Mouse (Mus musculus): Measurements from ENCODE around the gene Fut8. TPM values are rescaled to one million over a fixed set of nuclear protein-coding genes. Genes with fewer than 3 reads are reported as not detected.

The Fut8 gene
- polyA plus RNA-seq, 1 experiment from 2014 or later = 34.7 TPM

DNA sequence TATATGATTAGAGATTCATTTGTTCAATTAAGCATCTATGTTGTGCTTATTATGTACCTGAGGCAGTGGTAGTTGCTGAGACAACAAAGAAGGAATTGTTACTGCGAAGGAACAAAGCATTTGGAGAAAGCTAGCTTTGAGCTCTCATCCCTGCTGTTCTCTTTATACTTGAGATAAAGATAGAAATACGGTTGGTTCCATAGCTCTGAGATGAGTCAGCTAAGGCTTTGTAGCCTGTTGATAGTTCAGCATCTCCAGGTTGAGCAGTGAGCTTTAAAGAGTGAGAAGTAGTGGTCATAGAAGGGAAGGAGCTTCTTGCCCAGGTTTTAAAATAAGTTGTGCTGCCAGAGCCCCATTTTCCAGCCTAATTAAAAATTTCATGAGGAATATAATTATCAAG lies 198.8 kb downstream of the Fut8 start:
- no peak overlapping the region for H3K4me3 ChIP-seq (ENCODE audit: low read depth, low read length)
- WGBS = 67% methylated on average over 2 of the region's 2 CpGs
- H3K36me3 ChIP-seq (ENCODE audit: control insufficient read depth, insufficient read depth, low read length) = no peaks in the 10 kb centered on the region
- no peaks in the 10 kb centered on the region for H3K9me3 ChIP-seq (ENCODE audit: control insufficient read depth, low read length)
- peaks cover 2% of the 10 kb centered on the region; the same call in 1 of the 2 replicates for H3K27me3 ChIP-seq (ENCODE audit: control insufficient read depth, insufficient read depth, low read length)
- no peak overlapping the region for H3K27ac ChIP-seq (ENCODE audit: low read depth, low read length)
- no peak for DNase-seq (ENCODE audit: low spot score, missing footprints)
- H3K4me1 ChIP-seq (ENCODE audit: control insufficient read depth, insufficient read depth, low read length) = no peaks in the 10 kb centered on the region
- H3K9ac ChIP-seq (ENCODE audit: low read length) = no peak overlapping the region
- H3K4me2 ChIP-seq = no peak overlapping the region
- no peak for ATAC-seq (ENCODE audit: low FRiP score)

DNA sequence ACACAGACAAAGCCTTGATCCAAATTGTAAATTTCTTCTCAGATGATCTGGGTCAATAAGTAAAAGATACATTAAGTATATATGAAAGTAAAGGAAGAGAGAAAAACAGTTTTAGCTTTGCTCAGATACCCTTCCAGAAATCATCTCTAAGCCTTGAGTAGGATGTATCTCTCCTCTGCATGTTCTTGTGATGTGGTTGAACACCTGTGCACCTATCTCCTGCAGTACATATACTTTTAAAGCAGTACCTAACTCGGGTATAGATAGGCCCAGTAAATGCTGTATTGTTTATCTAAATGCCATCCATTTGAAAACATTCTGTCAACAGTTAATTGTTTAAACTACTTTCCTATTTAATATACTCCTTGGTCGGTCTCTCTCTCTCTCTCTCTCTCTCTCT lies 212.9 kb downstream of the Fut8 start:
- H3K27me3 ChIP-seq (ENCODE audit: control insufficient read depth, insufficient read depth, low read length) = no peaks in the 10 kb centered on the region
- ATAC-seq (ENCODE audit: low FRiP score) (no peak), DNase-seq (ENCODE audit: low spot score, missing footprints) (no peak)
- H3K4me3 ChIP-seq (ENCODE audit: low read depth, low read length) = no peak overlapping the region
- H3K9ac ChIP-seq (ENCODE audit: low read length) = no peak overlapping the region
- no peaks in the 10 kb centered on the region for H3K9me3 ChIP-seq (ENCODE audit: control insufficient read depth, low read length)
- no peak overlapping the region for H3K4me2 ChIP-seq
- H3K27ac ChIP-seq (ENCODE audit: low read depth, low read length) = no peak overlapping the region
- no peaks in the 10 kb centered on the region for H3K36me3 ChIP-seq (ENCODE audit: control insufficient read depth, insufficient read depth, low read length)
- H3K4me1 ChIP-seq (ENCODE audit: control insufficient read depth, insufficient read depth, low read length) = no peaks in the 10 kb centered on the region
- 94% methylated on average over 2 of the region's 2 CpGs for WGBS

DNA sequence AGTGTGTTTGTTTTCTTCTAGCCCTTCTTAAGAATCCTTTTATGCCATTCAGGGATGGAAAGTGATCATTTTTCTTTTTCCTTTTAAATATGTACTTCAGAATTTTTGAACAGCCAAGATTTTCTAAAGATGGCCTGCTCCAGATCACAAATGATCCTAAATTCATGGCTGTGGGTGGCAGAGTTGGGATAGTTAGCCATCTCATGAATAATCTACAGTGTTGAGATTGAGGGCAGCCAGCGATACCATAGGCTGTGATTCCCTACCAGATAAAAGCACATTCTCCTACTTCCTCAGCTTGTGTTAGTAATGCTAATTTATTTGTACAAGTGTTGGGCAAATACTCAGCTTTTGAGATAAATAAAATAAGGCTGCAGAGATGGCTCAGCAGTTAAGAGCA lies 228.3 kb downstream of the Fut8 start:
- Histone ChIP-seq H3K9me3 (ENCODE audit: control insufficient read depth, low read length) (no peaks in the 10 kb centered on the region), H3K27ac (ENCODE audit: low read depth, low read length) (no peak overlapping the region), H3K36me3 (ENCODE audit: control insufficient read depth, insufficient read depth, low read length) (no peaks in the 10 kb centered on the region), H3K4me1 (ENCODE audit: control insufficient read depth, insufficient read depth, low read length) (no peaks in the 10 kb centered on the region), H3K27me3 (ENCODE audit: control insufficient read depth, insufficient read depth, low read length) (no peaks in the 10 kb centered on the region), H3K4me2 (no peak overlapping the region), H3K4me3 (ENCODE audit: low read depth, low read length) (no peak overlapping the region), H3K9ac (ENCODE audit: low read length) (no peak overlapping the region)
- 83% methylated on average over 1 of the region's 1 CpGs for WGBS
- no peak for DNase-seq (ENCODE audit: low spot score, missing footprints)
- no peak for ATAC-seq (ENCODE audit: low FRiP score)

DNA sequence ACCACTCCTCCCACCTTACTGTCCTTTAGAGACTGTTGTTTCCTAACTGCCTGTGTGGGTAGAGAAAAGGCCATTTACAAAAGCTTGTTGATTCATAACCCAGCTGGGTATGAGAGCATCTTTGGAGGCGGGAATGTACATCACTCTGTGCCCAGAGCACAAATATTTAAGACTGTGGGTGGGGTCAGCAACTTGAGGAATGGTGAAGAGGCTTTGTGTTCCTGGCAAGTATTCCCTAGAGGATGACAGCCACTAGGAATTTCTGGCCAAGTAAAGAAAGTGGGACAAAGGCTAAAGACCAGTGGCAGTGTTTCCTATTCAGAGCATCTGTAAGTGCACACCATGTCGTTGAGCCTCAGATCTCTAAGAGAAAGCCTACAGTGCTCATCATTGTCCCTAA lies 242.0 kb downstream of the Fut8 start:
- ATAC-seq (ENCODE audit: low FRiP score) (no peak), DNase-seq (ENCODE audit: low spot score, missing footprints) (no peak)
- 82% methylated on average over 2 of the region's 2 CpGs for WGBS
- H3K9me3 ChIP-seq (ENCODE audit: control insufficient read depth, low read length) = no peaks in the 10 kb centered on the region
- H3K27ac ChIP-seq (ENCODE audit: low read depth, low read length) = no peak overlapping the region
- H3K36me3 ChIP-seq (ENCODE audit: control insufficient read depth, insufficient read depth, low read length) = no peaks in the 10 kb centered on the region
- no peak overlapping the region for H3K4me3 ChIP-seq (ENCODE audit: low read depth, low read length)
- H3K4me2 ChIP-seq = no peak overlapping the region
- H3K4me1 ChIP-seq (ENCODE audit: control insufficient read depth, insufficient read depth, low read length) = no peaks in the 10 kb centered on the region
- H3K9ac ChIP-seq (ENCODE audit: low read length) = no peak overlapping the region
- H3K27me3 ChIP-seq (ENCODE audit: control insufficient read depth, insufficient read depth, low read length) = no peaks in the 10 kb centered on the region

DNA sequence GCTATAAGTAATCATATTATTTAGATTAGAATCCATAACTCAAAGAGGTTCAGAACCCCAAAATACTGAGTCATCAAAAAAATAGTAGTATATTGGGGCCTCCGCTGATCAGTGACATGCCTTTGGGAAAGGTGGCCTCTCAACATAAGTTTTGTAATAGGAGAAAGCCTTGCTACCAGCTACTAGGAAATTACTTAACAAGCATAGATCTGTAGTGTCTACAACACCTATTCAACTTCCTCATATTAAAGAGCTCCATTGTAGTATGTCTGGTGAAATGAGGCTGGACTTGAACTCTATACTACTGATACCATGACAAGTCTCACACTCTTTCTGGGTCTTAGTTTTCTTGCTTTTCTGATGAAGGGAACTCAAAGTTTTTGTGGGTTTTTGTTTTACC lies 243.2 kb downstream of the Fut8 start:
- DNase-seq (ENCODE audit: low spot score, missing footprints) (no peak), ATAC-seq (ENCODE audit: low FRiP score) (no peak)
- Histone ChIP-seq H3K27me3 (ENCODE audit: control insufficient read depth, insufficient read depth, low read length) (no peaks in the 10 kb centered on the region), H3K27ac (ENCODE audit: low read depth, low read length) (no peak overlapping the region), H3K9me3 (ENCODE audit: control insufficient read depth, low read length) (no peaks in the 10 kb centered on the region), H3K4me3 (ENCODE audit: low read depth, low read length) (no peak overlapping the region), H3K4me2 (no peak overlapping the region), H3K36me3 (ENCODE audit: control insufficient read depth, insufficient read depth, low read length) (no peaks in the 10 kb centered on the region), H3K4me1 (ENCODE audit: control insufficient read depth, insufficient read depth, low read length) (no peaks in the 10 kb centered on the region), H3K9ac (ENCODE audit: low read length) (no peak overlapping the region)
- WGBS = 93% methylated on average over 1 of the region's 1 CpGs

DNA sequence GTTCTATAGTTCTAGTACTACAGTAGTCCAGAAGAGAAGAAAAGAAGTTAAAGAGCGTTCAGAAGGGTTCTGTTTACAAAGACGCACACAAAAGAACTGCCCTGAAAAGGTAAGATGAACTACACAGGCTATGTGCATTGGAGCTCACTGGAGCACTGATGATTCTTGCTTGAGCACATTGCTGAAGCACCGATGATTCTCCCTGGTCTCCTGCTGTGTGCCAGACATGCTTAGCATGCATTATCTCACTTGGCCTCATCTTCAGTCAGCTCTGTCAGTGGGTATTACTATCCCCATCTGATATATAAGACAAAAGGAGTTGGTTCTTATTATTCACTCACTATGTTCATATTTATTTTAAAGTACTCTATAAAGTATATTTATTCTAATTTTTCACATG lies 243.9 kb downstream of the Fut8 start:
- no peak for ATAC-seq (ENCODE audit: low FRiP score)
- H3K9me3 ChIP-seq (ENCODE audit: control insufficient read depth, low read length) = no peaks in the 10 kb centered on the region
- H3K36me3 ChIP-seq (ENCODE audit: control insufficient read depth, insufficient read depth, low read length) = no peaks in the 10 kb centered on the region
- no peak overlapping the region for H3K4me2 ChIP-seq
- no peak for DNase-seq (ENCODE audit: low spot score, missing footprints)
- H3K4me1 ChIP-seq (ENCODE audit: control insufficient read depth, insufficient read depth, low read length) = no peaks in the 10 kb centered on the region
- no peak overlapping the region for H3K4me3 ChIP-seq (ENCODE audit: low read depth, low read length)
- no peak overlapping the region for H3K9ac ChIP-seq (ENCODE audit: low read length)
- no peaks in the 10 kb centered on the region for H3K27me3 ChIP-seq (ENCODE audit: control insufficient read depth, insufficient read depth, low read length)
- no peak overlapping the region for H3K27ac ChIP-seq (ENCODE audit: low read depth, low read length)
- 46% methylated on average over 3 of the region's 3 CpGs for WGBS

DNA sequence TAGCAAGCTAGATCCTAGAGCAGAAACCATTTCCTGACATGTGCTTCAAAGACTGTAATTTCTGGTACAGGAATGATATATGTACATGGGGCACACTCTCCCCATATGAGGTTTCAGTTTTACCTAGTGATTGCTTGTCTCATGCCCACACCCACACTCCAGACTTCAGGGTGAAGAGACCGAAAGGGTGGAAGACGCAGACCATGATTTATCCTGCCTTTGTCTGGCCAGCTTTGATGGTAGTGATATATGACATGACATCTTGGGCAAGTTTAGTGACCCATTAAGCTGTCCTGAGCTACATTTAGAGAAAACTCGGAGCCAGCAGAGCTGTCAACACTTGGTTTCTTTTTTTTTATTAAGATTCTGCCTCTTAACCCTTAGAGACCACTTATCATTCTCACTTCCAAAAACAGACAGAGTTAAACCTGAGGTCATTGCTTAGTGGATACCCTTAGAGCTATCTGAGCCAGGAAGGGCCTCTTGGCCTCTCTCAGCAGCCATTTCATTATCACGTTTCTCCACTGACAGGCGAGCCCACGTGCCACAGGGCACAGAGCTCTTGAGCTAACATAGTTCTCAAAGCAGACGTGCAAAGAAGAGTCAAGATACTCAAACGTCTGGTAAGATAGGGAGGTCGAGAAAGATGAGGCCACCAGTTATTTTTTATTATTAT lies 245.4 kb downstream of the Fut8 start:
- no peaks in the 10 kb centered on the region for H3K36me3 ChIP-seq (ENCODE audit: control insufficient read depth, insufficient read depth, low read length)
- no peak overlapping the region for H3K9ac ChIP-seq (ENCODE audit: low read length)
- no peaks in the 10 kb centered on the region for H3K4me1 ChIP-seq (ENCODE audit: control insufficient read depth, insufficient read depth, low read length)
- H3K27me3 ChIP-seq (ENCODE audit: control insufficient read depth, insufficient read depth, low read length) = no peaks in the 10 kb centered on the region
- H3K4me3 ChIP-seq (ENCODE audit: low read depth, low read length) = no peak overlapping the region
- H3K27ac ChIP-seq (ENCODE audit: low read depth, low read length) = no peak overlapping the region
- DNase-seq (ENCODE audit: low spot score, missing footprints) (no peak), ATAC-seq (ENCODE audit: low FRiP score) (no peak)
- H3K4me2 ChIP-seq = no peak overlapping the region
- WGBS = 81% methylated on average over 9 of the region's 9 CpGs
- no peaks in the 10 kb centered on the region for H3K9me3 ChIP-seq (ENCODE audit: control insufficient read depth, low read length)

DNA sequence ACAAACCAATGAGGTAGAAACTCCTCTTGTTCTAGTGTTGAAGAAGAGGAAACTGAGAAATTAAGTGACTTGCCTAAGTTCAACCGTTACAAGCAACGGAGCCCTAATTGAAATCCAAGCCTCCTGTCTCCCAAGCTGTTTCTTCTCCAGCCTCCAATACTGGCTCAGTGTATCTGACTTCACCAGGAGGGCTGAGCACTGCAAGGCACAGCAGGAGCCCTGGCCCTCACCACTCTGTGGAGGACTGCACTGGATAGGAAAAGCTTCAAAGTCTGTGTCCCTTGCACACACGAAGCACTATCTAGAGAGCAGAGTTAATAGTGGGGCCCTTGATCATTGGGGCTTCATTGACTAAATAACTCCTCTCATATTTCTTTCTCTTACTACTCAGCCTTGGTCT lies 246.8 kb downstream of the Fut8 start:
- no peak for DNase-seq (ENCODE audit: low spot score, missing footprints)
- H3K9ac ChIP-seq (ENCODE audit: low read length) = no peak overlapping the region
- H3K9me3 ChIP-seq (ENCODE audit: control insufficient read depth, low read length) = no peaks in the 10 kb centered on the region
- no peaks in the 10 kb centered on the region for H3K36me3 ChIP-seq (ENCODE audit: control insufficient read depth, insufficient read depth, low read length)
- H3K4me2 ChIP-seq = no peak overlapping the region
- H3K27ac ChIP-seq (ENCODE audit: low read depth, low read length) = no peak overlapping the region
- no peaks in the 10 kb centered on the region for H3K4me1 ChIP-seq (ENCODE audit: control insufficient read depth, insufficient read depth, low read length)
- H3K27me3 ChIP-seq (ENCODE audit: control insufficient read depth, insufficient read depth, low read length) = no peaks in the 10 kb centered on the region
- ATAC-seq (ENCODE audit: low FRiP score) = no peak
- no peak overlapping the region for H3K4me3 ChIP-seq (ENCODE audit: low read depth, low read length)
- WGBS = 77% methylated on average over 3 of the region's 3 CpGs

DNA sequence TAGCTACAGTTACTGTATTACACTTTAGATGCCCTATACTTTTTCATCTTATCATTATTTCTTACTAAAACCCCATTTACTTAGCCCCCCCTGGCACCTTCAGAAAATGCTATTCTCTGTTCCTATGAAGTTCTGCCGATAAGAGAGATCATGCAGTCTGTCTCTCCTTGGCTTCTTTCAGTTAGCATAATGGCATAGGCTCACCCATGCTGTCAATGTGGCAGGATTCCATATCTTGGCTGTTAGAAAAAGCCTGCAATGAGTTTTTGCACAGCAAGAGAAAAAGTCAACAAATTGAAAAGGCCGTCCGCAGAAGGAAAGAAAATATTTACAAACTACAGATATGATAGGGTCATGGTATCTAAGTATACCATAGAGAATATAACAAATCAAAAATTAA lies 253.6 kb downstream of the Fut8 start:
- Histone ChIP-seq H3K27me3 (ENCODE audit: control insufficient read depth, insufficient read depth, low read length) (no peaks in the 10 kb centered on the region), H3K4me3 (ENCODE audit: low read depth, low read length) (no peak overlapping the region), H3K4me1 (ENCODE audit: control insufficient read depth, insufficient read depth, low read length) (no peaks in the 10 kb centered on the region), H3K27ac (ENCODE audit: low read depth, low read length) (no peak overlapping the region), H3K4me2 (no peak overlapping the region), H3K36me3 (ENCODE audit: control insufficient read depth, insufficient read depth, low read length) (no peaks in the 10 kb centered on the region), H3K9ac (ENCODE audit: low read length) (no peak overlapping the region), H3K9me3 (ENCODE audit: control insufficient read depth, low read length) (no peaks in the 10 kb centered on the region)
- no peak for DNase-seq (ENCODE audit: low spot score, missing footprints)
- WGBS = 84% methylated on average over 3 of the region's 3 CpGs
- ATAC-seq (ENCODE audit: low FRiP score) = no peak

Measured in midbrain, embryonic 11.5 days (tissue).